Mouse (Mus musculus) liver, embryonic 14.5 days (tissue): ENCODE measurements around the gene Cep70. TPM values are rescaled to one million over a fixed set of nuclear protein-coding genes. Genes with fewer than 3 reads are reported as not detected.

Experiments
- ATAC-seq: fragments of 200-750 bp; cut with Nextera tagmentation; 2 replicates; pipeline ENCODE4 v1.8.0; 2017; ENCODE audit warnings: moderate number of reproducible peaks, mild to moderate bottlenecking, moderate library complexity; ENCODE audit not compliant: insufficient read depth
- DNase-seq, 3 experiments: peaks; one replicate each; pipeline ENCODE4 v3.0.0-alpha.2; 2012 to 2013; ENCODE audit warnings: low read depth in 3 of 3, low spot score in 3 of 3
- H3K27ac ChIP-seq: fragments of 300-500 bp; sonication (generic); 2 replicates; pipeline ENCODE4 v1.5.1; 2014; ENCODE audit warnings: moderate library complexity, mild to moderate bottlenecking, control low read depth, inconsistent platforms
- H3K27me3 ChIP-seq: fragments of 300-500 bp; sonication (generic); 2 replicates; pipeline ENCODE4 v1.6.1; 2014; ENCODE audit warnings: mild to moderate bottlenecking, low read length, moderate library complexity; ENCODE audit not compliant: control insufficient read depth, insufficient read depth
- H3K36me3 ChIP-seq: fragments of 300-500 bp; sonication (generic); replicated peaks from 2 replicates; pipeline ENCODE4 v1.6.1; 2014; ENCODE audit warnings: low read depth; ENCODE audit not compliant: control insufficient read depth, insufficient read depth
- H3K4me1 ChIP-seq, 2 experiments: fragments of 200-500 bp in 1 of 2; fragments of 300-500 bp in 1 of 2; sonication (generic) in 1 of 2; replicated peaks; 2 replicates each; pipeline ENCODE4 v1.6.1; 2012 to 2014; ENCODE audit warnings: antibody characterized with exemption in 1 of 2, inconsistent platforms in 1 of 2, low read length in 1 of 2; ENCODE audit not compliant: control insufficient read depth in 2 of 2, insufficient read depth in 2 of 2
- H3K4me2 ChIP-seq: fragments of 300-500 bp; sonication (generic); 2 replicates; pipeline ENCODE4 v1.6.1; 2014; ENCODE audit warnings: low read depth, mild to moderate bottlenecking, control low read depth, moderate library complexity
- H3K4me3 ChIP-seq, 2 experiments: fragments of 200-500 bp in 1 of 2; fragments of 300-500 bp in 1 of 2; sonication (generic) in 1 of 2; 2 replicates each; pipeline ENCODE4 v1.5.1; 2012 to 2014; ENCODE audit warnings: low read depth in 2 of 2, low read length in 2 of 2, mild to moderate bottlenecking in 2 of 2, control low read depth in 1 of 2, inconsistent platforms in 1 of 2, moderate library complexity in 1 of 2; ENCODE audit not compliant: insufficient read depth in 1 of 2
- H3K9ac ChIP-seq: fragments of 300-500 bp; sonication (generic); replicated peaks from 2 replicates; pipeline ENCODE4 v1.6.1; 2014; ENCODE audit warnings: mild to moderate bottlenecking, control low read depth, moderate library complexity
- H3K9me3 ChIP-seq: fragments of 300-500 bp; sonication (generic); 2 replicates; pipeline ENCODE4 v1.6.1; 2016; ENCODE audit warnings: low read length, mixed read lengths; ENCODE audit not compliant: control insufficient read depth
- CTCF ChIP-seq: IDR thresholded peaks from 2 replicates; pipeline ENCODE4 v1.5.1; 2016; ENCODE audit warnings: antibody characterized with exemption, low read depth, control low read depth
- EP300 ChIP-seq: IDR thresholded peaks from 2 replicates; pipeline ENCODE4 v1.6.1; 2016; ENCODE audit warnings: antibody characterized with exemption, low read depth
- WGBS: fragments of 180-500 bp; shearing (Covaris S2); extraction: QIAGEN DNeasy Blood & Tissue Kit; methylation state at CpG from one replicate; pipeline ENCODE4 v1.1.7; 2014; ENCODE audit not compliant: insufficient replicate concordance; 5-methylcytosine and 5-hydroxymethylcytosine counted together
- polyA plus RNA-seq, 2 experiments: library from polyadenylated mRNA; depleted of rRNA in 1 of 2; stranded (reverse) in 1 of 2; unstranded in 1 of 2; fragments of >200 nt; fragmentation: Nextera tagmentation in 1 of 2; extraction: Ambion mirVana in 1 of 2; gene quantifications; 2 replicates each; pipeline versions ENCODE4 v1.2.1 to v1.2.3; 2012 to 2014

Cep70 gene
- polyA plus RNA-seq (2012; rRNA removed) (10.5 and 13.7 TPM in 2 replicates), polyA plus RNA-seq (2014; fragmentation: Nextera tagmentation; extraction: Ambion mirVana) (25.5 and 27.2 TPM in 2 replicates)

- H3K9ac ChIP-seq = peak within 1 kb of the TSS; percentile 93
- DNase-seq = peak; percentile 87 to 90 (median 89)
- peak within 1 kb of the TSS; percentile 85 for H3K27ac ChIP-seq
- peaks cover 8% of the 10 kb centered on the region for H3K36me3 ChIP-seq
- ATAC-seq = peak; percentile 90
- peaks cover 21 to 45% of the 10 kb centered on the region in 2 experiments for H3K4me1 ChIP-seq
- peak within 1 kb of the TSS; percentile 81 to 97 for H3K4me3 ChIP-seq
- peak within 1 kb of the TSS; percentile 83 for H3K4me2 ChIP-seq
- whole genome bisulfite sequencing = under 1% methylated on average over 66 of the region's 66 CpGs
- H3K27me3 ChIP-seq = no peaks in the 10 kb centered on the region
- H3K9me3 ChIP-seq = no peaks in the 10 kb centered on the region
- TF ChIP-seq CTCF = 0 out of 2 replicates have a peak, but pooled peaks have one; percentile 0
- TF ChIP-seq EP300 = no peak
Observed at GRCm38 (mm10) chr9:99243190-99243894, at the start of gene Cep70. TSS of gene Cep70 (plus strand) at chr9:99243367.

- Histone ChIP-seq H3K4me1 (no peaks in the 10 kb centered on the region; a peak in 1 of 4 replicates), H3K27ac (no peak overlapping the region), H3K9ac (no peak overlapping the region), H3K4me3 (no peak overlapping the region), H3K9me3 (no peaks in the 10 kb centered on the region), H3K36me3 (no peaks in the 10 kb centered on the region), H3K27me3 (no peaks in the 10 kb centered on the region), H3K4me2 (no peak overlapping the region)
- DNase-seq = no peak
- TF ChIP-seq CTCF (no peak), EP300 (no peak)
- ATAC-seq = no peak
- 18% methylated on average over 2 of the region's 2 CpGs for WGBS
Observed at GRCm38 (mm10) chr9:99212643-99213042, 30.5 kb upstream of the Cep70 start.

GRCm38 (mm10) chr9:99216182-99216581 is 27.0 kb upstream of the Cep70 start:
- DNase-seq (no peak), ATAC-seq (no peak)
- Histone ChIP-seq H3K36me3 (no peaks in the 10 kb centered on the region), H3K4me2 (no peak overlapping the region), H3K4me1 (no peaks in the 10 kb centered on the region; a peak in 1 of 4 replicates), H3K9me3 (no peaks in the 10 kb centered on the region), H3K27me3 (no peaks in the 10 kb centered on the region), H3K9ac (no peak overlapping the region), H3K27ac (no peak overlapping the region), H3K4me3 (no peak overlapping the region)
- 4% methylated on average over 2 of the region's 2 CpGs for WGBS
- TF ChIP-seq EP300 (no peak), CTCF (no peak)

- H3K9me3 ChIP-seq = no peaks in the 10 kb centered on the region
- 14% methylated on average over 6 of the region's 6 CpGs for WGBS
- ATAC-seq (peak; percentile 47; the same call in 1 of the 2 replicates), DNase-seq (peak; percentile 37 to 51 (median 51))
- H3K4me2 ChIP-seq = no peak overlapping the region
- H3K27me3 ChIP-seq = no peaks in the 10 kb centered on the region
- no peak overlapping the region for H3K27ac ChIP-seq
- no peak overlapping the region for H3K4me3 ChIP-seq
- H3K36me3 ChIP-seq = no peaks in the 10 kb centered on the region
- no peak overlapping the region for H3K9ac ChIP-seq
- H3K4me1 ChIP-seq = no peaks in the 10 kb centered on the region; a peak in 1 of 4 replicates
- TF ChIP-seq EP300 (no peak), CTCF (peak; percentile 12; the same call in 1 of the 2 replicates)
Observed at GRCm38 (mm10) chr9:99217999-99218719, 25.0 kb upstream of the Cep70 start.

- Histone ChIP-seq H3K4me3 (no peak overlapping the region), H3K27me3 (no peaks in the 10 kb centered on the region), H3K9ac (no peak overlapping the region), H3K9me3 (no peaks in the 10 kb centered on the region), H3K4me2 (no peak overlapping the region), H3K36me3 (no peaks in the 10 kb centered on the region), H3K4me1 (no peaks in the 10 kb centered on the region), H3K27ac (no peak overlapping the region)
- DNase-seq (no peak), ATAC-seq (no peak)
- WGBS = 20% methylated on average over 4 of the region's 4 CpGs
- TF ChIP-seq EP300 (no peak), CTCF (no peak)
Observed at GRCm38 (mm10) chr9:99221636-99222035, 21.5 kb upstream of the Cep70 start.
